7 mouse cellular contexts compared by ENCODE assay signal in genomic region chr17:4907841-4908571, GRCm38 (mm10).
DNase-seq lines count a peak whose midpoint lies in the region; ATAC-seq and TF ChIP-seq lines count a peak whose summit lies in the region.

No protein-coding gene starts in this region.

- H3K4me1 ChIP-seq in embryonic facial prominence, embryonic 12.5 days = peaks cover 3% of the 10 kb centered on the region; the same call in 1 of the 2 replicates
- H3K4me1 ChIP-seq in heart, adult 2 months (ENCODE audit: control insufficient read depth, insufficient read depth, low read length) = peaks cover 1% of the 10 kb centered on the region; the same call in 1 of the 2 replicates
- H3K4me1 ChIP-seq in limb, embryonic 13.5 days = peaks cover 10% of the 10 kb centered on the region; the same call in 1 of the 2 replicates
- peaks cover 16% of the 10 kb centered on the region for H3K4me1 ChIP-seq in midbrain, embryonic 16.5 days (ENCODE audit: control insufficient read depth, insufficient read depth, low read length)

- peak overlapping the region; percentile 98 for H3K27ac ChIP-seq in embryonic facial prominence, embryonic 12.5 days
- peak overlapping the region; percentile 97 for H3K27ac ChIP-seq in heart, adult 2 months
- H3K27ac ChIP-seq in limb, embryonic 13.5 days = peak overlapping the region; percentile 96
- H3K27ac ChIP-seq in midbrain, embryonic 16.5 days (ENCODE audit: low read length) = peak overlapping the region; percentile 93

- peak; percentile 10; the same call in 1 of the 2 replicates for TF ChIP-seq CTCF in heart, adult 2 months (IDR thresholded peaks at IDR 0.05)

- TF ChIP-seq EP300 in heart, adult 2 months (IDR thresholded peaks at IDR 0.05; ENCODE audit: insufficient read depth, low read depth, low read length) = peak; percentile 65; the same call in 1 of the 2 replicates

- H3K27me3 ChIP-seq in embryonic facial prominence, embryonic 12.5 days = no peaks in the 10 kb centered on the region
- H3K27me3 ChIP-seq in heart, adult 2 months (ENCODE audit: control insufficient read depth, insufficient read depth, low read length) = no peaks in the 10 kb centered on the region
- no peaks in the 10 kb centered on the region for H3K27me3 ChIP-seq in limb, embryonic 13.5 days
- H3K27me3 ChIP-seq in midbrain, embryonic 16.5 days (ENCODE audit: control insufficient read depth, insufficient read depth, low read depth, low read length) = no peaks in the 10 kb centered on the region

- DNase-seq in adrenal gland, postnatal 25 days = peak; percentile 93
- peak; percentile 95 to 96 for DNase-seq in heart, adult 2 months
- peak; percentile 92 to 94 for DNase-seq in kidney, adult 8-10 months
- peak; percentile 84 to 91 for DNase-seq in spleen, postnatal 10 days (ENCODE audit: low spot score in 2 of 2)

- intact Hi-C loops in heart, adult 2 months (cut with DNase I) = loop anchor here (1.0 to 2.0 kb wide), 3 partner anchors 85 to 281 kb away; no protein-coding TSS in a partner anchor

- H3K4me3 ChIP-seq in embryonic facial prominence, embryonic 12.5 days = peak overlapping the region; percentile 39
- H3K4me3 ChIP-seq in heart, adult 2 months = peak overlapping the region; percentile 89
- H3K4me3 ChIP-seq in limb, embryonic 13.5 days = peak overlapping the region; percentile 55
- peak overlapping the region; percentile 59 for H3K4me3 ChIP-seq in midbrain, embryonic 16.5 days (ENCODE audit: low read depth, low read length)

- peak; percentile 74 for TF ChIP-seq POLR2A in heart, adult 2 months (IDR thresholded peaks at IDR 0.05; ENCODE audit: insufficient read depth, low read depth, low read length)

- H3K36me3 ChIP-seq in embryonic facial prominence, embryonic 12.5 days = no peaks in the 10 kb centered on the region
- H3K36me3 ChIP-seq in heart, adult 2 months (ENCODE audit: control insufficient read depth, insufficient read depth, low read length) = no peaks in the 10 kb centered on the region
- H3K36me3 ChIP-seq in limb, embryonic 13.5 days = no peaks in the 10 kb centered on the region
- H3K36me3 ChIP-seq in midbrain, embryonic 16.5 days (ENCODE audit: control insufficient read depth, insufficient read depth, low read length) = no peaks in the 10 kb centered on the region

- H3K4me2 ChIP-seq in embryonic facial prominence, embryonic 12.5 days (replicated peaks) = peak overlapping the region; percentile 63
- peak overlapping the region; percentile 72 for H3K4me2 ChIP-seq in limb, embryonic 13.5 days (replicated peaks)
- peak overlapping the region; percentile 76 for H3K4me2 ChIP-seq in midbrain, embryonic 16.5 days (ENCODE audit: low read length)

- peak; percentile 94 for ATAC-seq in embryonic facial prominence, embryonic 12.5 days (ENCODE audit: insufficient number of reproducible peaks, insufficient read depth, low FRiP score, low TSS enrichment)
- ATAC-seq in limb, embryonic 13.5 days (ENCODE audit: low FRiP score, low read depth) = peak; percentile 96
- ATAC-seq in midbrain, embryonic 16.5 days = peak; percentile 93

- peak overlapping the region; percentile 68 for H3K9ac ChIP-seq in embryonic facial prominence, embryonic 12.5 days
- peak overlapping the region; percentile 94 for H3K9ac ChIP-seq in heart, adult 2 months (ENCODE audit: low read depth, low read length)
- peak overlapping the region; percentile 76 for H3K9ac ChIP-seq in limb, embryonic 13.5 days
- H3K9ac ChIP-seq in midbrain, embryonic 16.5 days (ENCODE audit: low read depth, low read length) = peak overlapping the region; percentile 82

- H3K79me2 ChIP-seq in heart, adult 2 months (replicated peaks; ENCODE audit: control insufficient read depth, insufficient read depth, low read length) = no peaks in the 10 kb centered on the region

- H3K9me3 ChIP-seq in embryonic facial prominence, embryonic 12.5 days = no peaks in the 10 kb centered on the region
- H3K9me3 ChIP-seq in limb, embryonic 13.5 days = no peaks in the 10 kb centered on the region
- no peaks in the 10 kb centered on the region for H3K9me3 ChIP-seq in midbrain, embryonic 16.5 days (replicated peaks; ENCODE audit: control insufficient read depth, low read length, poor library complexity, severe bottlenecking)

- WGBS in embryonic facial prominence, embryonic 12.5 days = under 1% methylated on average over 81 of the region's 85 CpGs
- WGBS in heart, adult 2 months = under 1% methylated on average over 85 of the region's 85 CpGs
- under 1% methylated on average over 75 of the region's 85 CpGs for WGBS in limb, embryonic 13.5 days
- WGBS in midbrain, embryonic 16.5 days = under 1% methylated on average over 67 of the region's 85 CpGs

Comparison
In these comparisons a context has a peak if more than half of its experiments do, and no peak if none do; other contexts are left out.
1. Peak in every context shown above with its lines: DNase-seq, ATAC-seq, H3K4me3 ChIP-seq and H3K27ac ChIP-seq.
2. H3K4me3 ChIP-seq: peak in every context shown above with its lines; median percentile 89 in heart, adult 2 months; 59 in midbrain, embryonic 16.5 days; 55 in limb, embryonic 13.5 days; 39 in embryonic facial prominence, embryonic 12.5 days.